Mouse (Mus musculus): Measurements from ENCODE around the gene Cldn9.

- TF ChIP-seq TAL1 (conservative IDR thresholded peaks at IDR 0.05; ENCODE audit: low read depth, low read length) (no peak), CTCF (IDR thresholded peaks at IDR 0.05; ENCODE audit: low read depth, low read length) (no peak), POLR2AphosphoS5 (IDR thresholded peaks at IDR 0.05; ENCODE audit: insufficient replicate concordance, low read depth, low read length) (no peak)
Measured at GRCm38 (mm10) chr17:23725999-23726757, 42.4 kb upstream of the Cldn9 start, which contains the start of gene Pkmyt1.
